Mouse (Mus musculus): ENCODE results near the gene Prdm16.

The Prdm16 gene

GRCm38 (mm10) chr4:154389641-154390040, 247.0 kb downstream of the Prdm16 start:
- DNase-seq (ENCODE audit: low spot score in 2 of 2) = no peak

DNA sequence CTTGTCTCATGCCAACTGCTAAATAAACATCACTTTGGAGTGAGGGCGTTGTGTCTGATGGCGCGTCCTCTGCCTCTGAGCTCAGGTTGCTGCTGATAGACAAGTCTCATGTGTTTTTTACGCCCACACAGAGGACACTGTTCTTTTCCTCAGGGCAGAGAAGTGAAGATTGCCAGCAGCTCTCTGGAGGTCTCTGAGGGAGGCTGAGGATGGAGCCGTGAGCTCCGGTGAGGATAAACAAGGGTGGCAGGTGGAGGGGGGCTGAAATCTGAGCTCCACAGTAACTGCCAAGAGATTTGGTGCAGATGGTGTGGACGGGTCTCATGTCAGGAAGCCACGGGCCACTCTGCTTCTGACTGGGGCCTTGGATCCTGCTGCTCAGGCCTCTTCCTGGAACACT, 249.9 kb downstream of the Prdm16 start:
- DNase-seq (ENCODE audit: low spot score in 2 of 2) = no peak

DNA sequence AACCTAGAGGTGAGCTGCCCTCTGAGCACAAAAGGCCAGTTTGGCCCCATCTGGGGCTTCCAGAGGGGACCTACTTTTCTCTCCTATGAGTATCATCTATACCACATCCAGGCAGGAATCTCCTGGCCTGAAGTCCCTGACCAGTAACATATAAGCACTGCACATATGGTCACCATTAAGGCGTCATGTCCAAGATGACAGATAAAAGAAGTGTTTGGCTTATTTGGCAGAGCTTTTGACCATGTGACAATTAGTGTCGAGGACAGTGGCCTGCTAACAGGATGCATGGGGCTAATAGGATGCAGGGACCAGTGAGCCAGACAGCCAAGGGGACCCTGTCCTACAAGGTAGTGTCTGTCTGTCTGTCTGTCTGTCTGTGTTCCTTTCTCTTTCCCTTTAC, 250.8 kb downstream of the Prdm16 start:
- DNase-seq (ENCODE audit: low spot score in 2 of 2) = no peak

DNA sequence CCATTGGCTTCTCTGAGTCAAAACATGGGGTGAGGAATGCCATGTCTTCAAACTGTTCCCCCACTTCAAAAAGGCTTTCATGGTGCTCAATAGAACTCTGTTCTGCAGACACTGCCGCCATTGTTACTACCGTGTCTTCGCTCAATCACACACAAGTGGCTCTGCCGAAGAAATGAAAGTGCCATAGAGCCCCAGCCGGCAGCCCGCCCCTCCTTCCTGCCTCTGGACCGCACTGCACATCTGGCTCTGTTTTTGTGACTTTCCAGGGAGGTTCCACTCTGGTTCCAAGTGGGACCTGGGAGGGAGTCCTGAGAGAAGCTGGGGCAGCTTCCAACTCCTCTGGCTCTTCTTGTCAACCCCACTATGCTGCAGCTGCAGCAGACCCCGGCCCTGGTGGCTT, 251.5 kb downstream of the Prdm16 start:
- no peak for DNase-seq (ENCODE audit: low spot score in 2 of 2)

- no peak for DNase-seq (ENCODE audit: low spot score in 2 of 2)
Observed at GRCm38 (mm10) chr4:154378876-154379275, 257.8 kb downstream of the Prdm16 start.

DNA sequence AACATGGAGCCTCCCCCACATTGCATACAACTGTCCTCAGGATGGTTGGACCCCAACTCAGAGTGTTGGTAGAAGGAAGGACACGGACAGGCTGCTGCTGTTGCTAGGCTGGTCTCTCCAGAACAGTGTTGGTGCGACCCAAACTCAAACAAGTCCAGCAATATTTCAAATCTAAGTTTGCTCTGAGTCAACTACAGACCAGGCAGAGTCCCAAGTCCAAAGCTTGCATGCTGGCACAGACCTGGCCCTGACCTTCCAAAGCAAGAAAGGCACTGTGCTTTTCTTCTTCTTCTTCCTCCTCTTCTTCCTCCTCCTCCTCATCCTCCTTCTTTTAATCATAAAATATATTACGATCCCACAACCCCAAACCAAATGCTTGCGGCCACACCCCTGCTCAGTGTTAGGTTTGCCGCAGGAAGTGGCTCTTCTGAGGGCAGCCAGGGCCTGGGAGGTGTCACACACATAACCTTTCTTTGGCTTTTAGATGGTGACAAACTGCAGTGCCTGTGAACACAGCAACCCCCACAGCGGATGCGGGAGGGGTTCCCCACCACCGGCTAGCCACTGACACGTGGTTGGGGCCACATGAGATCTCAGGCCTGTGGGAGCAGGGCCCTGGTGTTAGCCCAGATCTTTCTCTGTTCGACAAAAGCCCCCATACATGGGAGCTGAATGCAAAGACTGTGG, 260.6 kb downstream of the Prdm16 start:
- no peak for DNase-seq (ENCODE audit: low spot score in 2 of 2)

DNA sequence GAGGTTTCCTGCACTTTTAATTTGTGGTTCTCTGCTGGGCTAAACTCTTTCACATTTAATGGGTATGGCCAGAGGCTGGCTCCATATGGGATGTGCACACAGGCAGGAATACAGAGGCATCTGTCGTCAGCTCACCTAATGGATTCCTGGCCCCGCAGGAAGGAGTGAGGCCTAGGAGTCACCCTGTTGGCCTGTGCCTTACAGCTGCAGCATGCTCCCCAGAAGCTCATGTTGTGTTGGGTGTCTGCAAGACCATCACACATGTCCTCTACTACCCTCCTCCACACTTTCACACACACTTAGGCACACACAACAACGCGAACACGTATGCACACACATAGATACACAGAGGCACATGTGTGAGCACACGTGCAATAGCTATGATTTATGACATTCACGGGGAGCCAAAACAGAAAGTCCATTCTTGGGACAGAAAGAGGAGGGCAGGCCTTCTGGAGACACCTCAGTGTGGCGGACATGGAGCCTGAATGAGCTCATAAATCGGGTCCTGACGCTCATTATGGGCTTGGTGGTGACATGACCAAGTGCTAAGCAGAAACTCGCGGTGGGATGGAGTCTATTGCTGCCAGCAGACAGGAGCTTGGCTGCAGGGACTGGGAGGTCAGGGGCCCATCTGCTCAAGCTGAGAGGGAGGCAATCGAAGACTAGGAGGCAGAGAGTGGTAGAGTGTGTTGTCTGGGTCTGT, 265.0 kb downstream of the Prdm16 start:
- no peak for DNase-seq (ENCODE audit: low spot score in 2 of 2)

- no peak for DNase-seq (ENCODE audit: low spot score in 2 of 2)
Observed at GRCm38 (mm10) chr4:154370841-154371240, 265.8 kb downstream of the Prdm16 start.

- DNase-seq (ENCODE audit: low spot score in 2 of 2) = no peak
Observed at GRCm38 (mm10) chr4:154369089-154369488, 267.6 kb downstream of the Prdm16 start.

- DNase-seq (ENCODE audit: low spot score in 2 of 2) = no peak
Observed at GRCm38 (mm10) chr4:154366836-154367235, 269.8 kb downstream of the Prdm16 start.

GRCm38 (mm10) chr4:154364752-154365151, 271.9 kb downstream of the Prdm16 start:
- no peak for DNase-seq (ENCODE audit: low spot score in 2 of 2)

GRCm38 (mm10) chr4:154360850-154361249, 275.8 kb downstream of the Prdm16 start:
- no peak for DNase-seq (ENCODE audit: low spot score in 2 of 2)

GRCm38 (mm10) chr4:154360441-154360840, 276.2 kb downstream of the Prdm16 start:
- no peak for DNase-seq (ENCODE audit: low spot score in 2 of 2)

DNA sequence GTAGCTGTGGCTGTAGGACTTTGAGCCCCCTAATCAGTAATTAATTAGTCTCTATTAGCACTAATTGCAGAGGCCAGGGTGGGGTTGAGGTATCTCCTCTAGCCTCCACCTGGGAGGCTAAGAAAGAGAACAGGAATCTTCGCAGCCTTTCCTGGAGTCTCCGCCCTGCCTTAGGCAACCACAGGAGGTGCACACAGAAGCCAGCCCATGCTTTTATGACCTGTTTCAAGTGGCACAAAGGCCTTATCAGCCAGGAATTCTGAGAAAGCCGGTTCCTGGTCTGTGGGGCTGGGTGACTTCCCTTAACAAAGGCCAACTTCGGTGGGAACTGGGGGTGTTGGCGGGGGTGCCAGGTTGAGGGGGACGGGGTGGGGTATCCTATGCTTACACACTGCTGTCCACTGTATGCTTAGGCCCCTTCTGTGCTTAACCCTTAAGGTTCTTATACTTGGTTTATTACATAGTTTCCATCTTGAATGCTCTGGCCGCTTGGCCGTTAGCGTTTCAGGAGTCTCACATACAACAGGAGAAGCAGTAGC, 276.8 kb downstream of the Prdm16 start:
- no peak for DNase-seq (ENCODE audit: low spot score in 2 of 2)

- DNase-seq (ENCODE audit: low spot score in 2 of 2) = no peak
Observed at GRCm38 (mm10) chr4:154358816-154359215, 277.9 kb downstream of the Prdm16 start.

DNA sequence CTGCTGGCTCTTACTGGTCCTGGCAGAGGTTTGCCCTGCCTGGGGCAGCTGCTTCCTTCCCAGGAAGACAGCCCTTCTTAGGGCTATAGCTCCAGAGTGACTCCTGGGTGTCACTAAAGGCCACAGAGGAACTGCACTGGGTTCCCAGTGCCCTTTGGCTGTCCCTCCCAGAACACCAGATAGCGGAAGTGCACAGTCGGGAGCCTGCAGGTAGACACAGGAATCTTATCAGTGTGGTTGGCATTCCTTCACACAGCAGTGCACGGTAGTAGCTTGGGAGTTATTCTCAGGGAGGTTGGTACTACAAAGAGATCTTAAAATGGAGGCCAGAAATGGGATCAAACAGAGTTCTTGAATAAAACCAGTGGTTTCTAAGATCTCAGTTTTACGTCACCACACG, 278.3 kb downstream of the Prdm16 start:
- DNase-seq (ENCODE audit: low spot score in 2 of 2) = no peak

GRCm38 (mm10) chr4:154355408-154355807, 281.3 kb downstream of the Prdm16 start:
- DNase-seq (ENCODE audit: low spot score in 2 of 2) = no peak

GRCm38 (mm10) chr4:154352246-154352645, 284.4 kb downstream of the Prdm16 start:
- no peak for DNase-seq (ENCODE audit: low spot score in 2 of 2)

- no peak for DNase-seq (ENCODE audit: low spot score in 2 of 2)
Observed at GRCm38 (mm10) chr4:154348197-154348786, 288.4 kb downstream of the Prdm16 start.

DNA sequence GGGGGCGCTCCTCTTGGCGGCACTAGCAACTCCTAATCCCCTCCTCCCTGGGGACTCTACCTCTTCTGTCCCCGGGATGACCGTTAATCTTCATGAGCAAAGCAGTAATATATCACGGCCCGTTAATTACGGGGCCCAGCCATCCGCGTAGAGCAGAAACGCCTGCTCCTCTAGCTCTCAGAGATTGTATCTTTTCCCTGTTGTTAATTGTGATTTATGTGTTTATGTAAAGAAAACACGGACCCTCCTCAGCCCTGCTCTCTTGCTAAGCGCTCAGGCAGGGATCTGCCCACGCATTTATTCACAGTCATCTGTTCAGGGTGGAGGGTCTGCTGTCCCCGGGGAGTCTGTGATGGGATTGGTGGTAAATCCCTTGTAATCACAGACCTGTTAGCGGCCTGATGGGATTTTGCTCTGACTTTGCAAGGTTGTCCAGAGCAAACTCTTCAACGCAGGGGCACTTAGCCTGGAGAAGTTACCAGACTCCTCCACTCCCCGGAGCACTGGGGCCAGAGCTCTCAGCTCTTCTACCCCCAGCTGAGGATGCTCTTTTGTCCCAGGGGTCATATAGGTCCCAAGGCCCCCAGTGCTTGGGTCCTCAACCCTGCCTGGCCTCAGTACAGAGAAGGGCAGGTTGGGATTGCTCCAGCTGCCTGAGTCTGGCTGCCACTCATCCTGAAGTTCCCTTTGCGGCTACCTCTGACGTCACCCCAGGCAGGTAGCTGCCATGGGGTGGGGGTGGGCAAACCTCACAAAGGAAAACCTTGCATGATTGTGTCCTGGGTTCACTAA, 289.7 kb downstream of the Prdm16 start:
- DNase-seq (ENCODE audit: low spot score in 2 of 2) = no peak

GRCm38 (mm10) chr4:154336650-154337049, 300.0 kb downstream of the Prdm16 start:
- no peak for DNase-seq (ENCODE audit: low spot score in 2 of 2)

GRCm38 (mm10) chr4:154335761-154336160, 300.9 kb downstream of the Prdm16 start, which contains the start of gene B230104I21Rik:
TSS of gene B230104I21Rik (plus strand) at chr4:154336127.
- DNase-seq (ENCODE audit: low spot score in 2 of 2) = peak; percentile 42 to 62
